Mouse (Mus musculus): ENCODE measurements around the gene Gm21188. TPM values are rescaled to one million over a fixed set of nuclear protein-coding genes. Genes with fewer than 3 reads are reported as not detected.
"Not testable (repeated sequence)": the region's sequence is repeated elsewhere in the genome, so short reads cannot be mapped to it uniquely, and the experiment has no call there.

Gm21188 gene
- total and polyA plus RNA-seq, 3 experiments, result 0.02 to 0.27 TPM; not detected in 1

- H3K4me3 ChIP-seq (ENCODE audit: low read depth, low read length); H3K4me1 ChIP-seq (ENCODE audit: insufficient read depth, low read depth, low read length); H3K27me3 ChIP-seq (ENCODE audit: insufficient read depth, low read length); H3K36me3 ChIP-seq (replicated peaks); H3K9me3 ChIP-seq (replicated peaks); DNase-seq (ENCODE audit: low spot score); ATAC-seq (ENCODE audit: extremely low read depth, insufficient number of reproducible peaks, low FRiP score, poor library complexity, severe bottlenecking): not testable (repeated sequence)
These were observed 5.4 kb downstream of the Gm21188 start for GRCm38 (mm10) chr13:120046422-120047209.

GRCm38 (mm10) chr13:120041145-120041544, 10.8 kb downstream of the Gm21188 start:
- not testable (repeated sequence) for H3K36me3 ChIP-seq (replicated peaks); H3K4me3 ChIP-seq (ENCODE audit: low read depth, low read length); H3K9me3 ChIP-seq (replicated peaks); DNase-seq (ENCODE audit: low spot score); H3K4me1 ChIP-seq (ENCODE audit: insufficient read depth, low read depth, low read length); H3K27me3 ChIP-seq (ENCODE audit: insufficient read depth, low read length)
- peak; percentile 61; the same call in 1 of the 2 replicates for ATAC-seq (ENCODE audit: extremely low read depth, insufficient number of reproducible peaks, low FRiP score, poor library complexity, severe bottlenecking)

- H3K4me1 ChIP-seq (ENCODE audit: insufficient read depth, low read depth, low read length); H3K36me3 ChIP-seq (replicated peaks); H3K27me3 ChIP-seq (ENCODE audit: insufficient read depth, low read length); DNase-seq (ENCODE audit: low spot score); H3K4me3 ChIP-seq (ENCODE audit: low read depth, low read length); H3K9me3 ChIP-seq (replicated peaks); ATAC-seq (ENCODE audit: extremely low read depth, insufficient number of reproducible peaks, low FRiP score, poor library complexity, severe bottlenecking): not testable (repeated sequence)
These were observed 14.1 kb downstream of the Gm21188 start for GRCm38 (mm10) chr13:120037881-120038280.

- not testable (repeated sequence) for H3K4me1 ChIP-seq (ENCODE audit: insufficient read depth, low read depth, low read length); ATAC-seq (ENCODE audit: extremely low read depth, insufficient number of reproducible peaks, low FRiP score, poor library complexity, severe bottlenecking); H3K27me3 ChIP-seq (ENCODE audit: insufficient read depth, low read length); DNase-seq (ENCODE audit: low spot score); H3K36me3 ChIP-seq (replicated peaks); H3K9me3 ChIP-seq (replicated peaks); H3K4me3 ChIP-seq (ENCODE audit: low read depth, low read length)
These were observed 15.3 kb downstream of the Gm21188 start for GRCm38 (mm10) chr13:120036577-120037115.

GRCm38 (mm10) chr13:120035151-120035550, 16.8 kb downstream of the Gm21188 start:
- H3K4me1 ChIP-seq (ENCODE audit: insufficient read depth, low read depth, low read length); DNase-seq (ENCODE audit: low spot score); H3K36me3 ChIP-seq (replicated peaks); H3K27me3 ChIP-seq (ENCODE audit: insufficient read depth, low read length); H3K4me3 ChIP-seq (ENCODE audit: low read depth, low read length); H3K9me3 ChIP-seq (replicated peaks): not testable (repeated sequence)
- peak; percentile 41; the same call in 1 of the 2 replicates for ATAC-seq (ENCODE audit: extremely low read depth, insufficient number of reproducible peaks, low FRiP score, poor library complexity, severe bottlenecking)

GRCm38 (mm10) chr13:120034637-120035036, 17.4 kb downstream of the Gm21188 start:
- not testable (repeated sequence) for DNase-seq (ENCODE audit: low spot score)
- ATAC-seq (ENCODE audit: extremely low read depth, insufficient number of reproducible peaks, low FRiP score, poor library complexity, severe bottlenecking), result peak; percentile 62

GRCm38 (mm10) chr13:120033516-120034190, 18.3 kb downstream of the Gm21188 start:
- H3K4me3 ChIP-seq (ENCODE audit: low read depth, low read length); H3K27me3 ChIP-seq (ENCODE audit: insufficient read depth, low read length); H3K36me3 ChIP-seq (replicated peaks); H3K9me3 ChIP-seq (replicated peaks); H3K4me1 ChIP-seq (ENCODE audit: insufficient read depth, low read depth, low read length); DNase-seq (ENCODE audit: low spot score): not testable (repeated sequence)
- ATAC-seq (ENCODE audit: extremely low read depth, insufficient number of reproducible peaks, low FRiP score, poor library complexity, severe bottlenecking), result peak; percentile 40; the same call in 1 of the 2 replicates

More at GRCm38 (mm10) chr13:120034637-120035036, 17.4 kb downstream of the Gm21188 start:
- H3K4me3 ChIP-seq (ENCODE audit: low read depth, low read length); H3K36me3 ChIP-seq (replicated peaks); H3K27me3 ChIP-seq (ENCODE audit: insufficient read depth, low read length); H3K9me3 ChIP-seq (replicated peaks); H3K4me1 ChIP-seq (ENCODE audit: insufficient read depth, low read depth, low read length): not testable (repeated sequence)

GRCm38 (mm10) chr13:120031676-120032075, 20.3 kb downstream of the Gm21188 start:
- not testable (repeated sequence) for DNase-seq (ENCODE audit: low spot score); ATAC-seq (ENCODE audit: extremely low read depth, insufficient number of reproducible peaks, low FRiP score, poor library complexity, severe bottlenecking); H3K36me3 ChIP-seq (replicated peaks)

GRCm38 (mm10) chr13:120027368-120027767, 24.6 kb downstream of the Gm21188 start:
- H3K27me3 ChIP-seq (ENCODE audit: insufficient read depth, low read length); DNase-seq (ENCODE audit: low spot score); H3K4me3 ChIP-seq (ENCODE audit: low read depth, low read length); ATAC-seq (ENCODE audit: extremely low read depth, insufficient number of reproducible peaks, low FRiP score, poor library complexity, severe bottlenecking); H3K4me1 ChIP-seq (ENCODE audit: insufficient read depth, low read depth, low read length); H3K36me3 ChIP-seq (replicated peaks): not testable (repeated sequence)
- peaks cover 17% of the 10 kb centered on the region for H3K9me3 ChIP-seq (replicated peaks)

More at GRCm38 (mm10) chr13:120031676-120032075, 20.3 kb downstream of the Gm21188 start:
- H3K27me3 ChIP-seq (ENCODE audit: insufficient read depth, low read length); H3K9me3 ChIP-seq (replicated peaks); H3K4me1 ChIP-seq (ENCODE audit: insufficient read depth, low read depth, low read length); H3K4me3 ChIP-seq (ENCODE audit: low read depth, low read length): not testable (repeated sequence)

GRCm38 (mm10) chr13:120026911-120027310, 25.1 kb downstream of the Gm21188 start, which contains the start of gene Gm36079:
Gene Gm36079, minus strand, starts transcription at chr13:120027011.
- not testable (repeated sequence) for H3K27me3 ChIP-seq (ENCODE audit: insufficient read depth, low read length); H3K4me3 ChIP-seq (ENCODE audit: low read depth, low read length); H3K36me3 ChIP-seq (replicated peaks); DNase-seq (ENCODE audit: low spot score); H3K4me1 ChIP-seq (ENCODE audit: insufficient read depth, low read depth, low read length)
- H3K9me3 ChIP-seq (replicated peaks), result peaks cover 17% of the 10 kb centered on the region
- ATAC-seq (ENCODE audit: extremely low read depth, insufficient number of reproducible peaks, low FRiP score, poor library complexity, severe bottlenecking), result peak; percentile 29

GRCm38 (mm10) chr13:120026373-120026772, 25.6 kb downstream of the Gm21188 start:
- H3K9me3 ChIP-seq (replicated peaks), result peaks cover 17% of the 10 kb centered on the region
- not testable (repeated sequence) for H3K4me1 ChIP-seq (ENCODE audit: insufficient read depth, low read depth, low read length); H3K36me3 ChIP-seq (replicated peaks); H3K4me3 ChIP-seq (ENCODE audit: low read depth, low read length); H3K27me3 ChIP-seq (ENCODE audit: insufficient read depth, low read length); DNase-seq (ENCODE audit: low spot score)
- ATAC-seq (ENCODE audit: extremely low read depth, insufficient number of reproducible peaks, low FRiP score, poor library complexity, severe bottlenecking), result peak; percentile 46

Measured in G1E (cell line).